Mouse (Mus musculus): ENCODE results near the gene Gen1.

Gene Gen1

DNA sequence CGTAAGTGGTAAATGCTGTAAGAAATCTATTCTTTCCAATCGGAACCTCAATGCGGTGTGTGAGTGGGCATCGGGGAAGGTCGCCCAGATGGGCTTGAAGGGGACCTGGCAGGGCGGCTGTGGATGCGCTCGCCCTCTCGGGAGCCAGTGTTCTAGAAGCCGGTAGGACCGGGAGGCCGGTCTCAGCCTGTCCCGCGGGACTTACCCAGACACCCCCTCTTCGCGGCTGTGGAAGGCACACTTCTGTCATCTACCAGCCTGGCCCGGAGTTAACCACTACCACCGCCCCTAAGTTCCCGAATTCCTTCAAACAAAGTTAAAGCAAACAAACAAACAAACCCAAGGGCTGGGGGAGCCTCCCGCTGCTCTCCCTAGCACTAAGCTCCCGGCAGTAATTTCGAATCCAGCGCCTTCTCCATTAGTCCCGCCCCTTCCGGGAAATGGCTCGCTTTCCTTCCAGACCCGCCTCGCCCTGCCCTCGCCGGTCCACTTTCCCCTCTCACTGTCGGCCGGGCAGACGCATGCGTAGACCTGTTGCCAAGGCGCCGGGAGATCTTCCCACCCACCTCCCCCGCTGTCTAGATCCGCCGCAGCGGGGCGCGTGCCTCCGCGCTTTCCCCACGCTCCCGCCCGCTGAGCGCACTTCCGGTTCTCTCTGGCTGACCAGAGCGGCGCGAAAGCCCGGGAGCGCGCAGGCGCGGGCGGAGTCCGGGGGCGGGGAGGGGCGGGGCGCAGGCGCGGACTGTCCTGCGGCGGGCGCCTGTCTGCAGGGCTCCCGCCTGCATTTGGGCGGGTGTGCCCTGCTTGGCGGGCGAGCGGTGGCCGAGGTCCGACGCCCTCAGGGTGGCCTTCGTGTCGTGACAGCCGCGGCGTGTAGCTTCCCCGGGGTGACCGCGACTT is at the start of gene Gen1, which contains the start of gene Smc6:
TSS of gene Gen1 (minus strand) at position 420 of the 900 bp plus-strand sequence.
TSS of gene Smc6 (plus strand) at position 505 of the 900 bp plus-strand sequence.
- DNase-seq = peak; percentile 100

DNA sequence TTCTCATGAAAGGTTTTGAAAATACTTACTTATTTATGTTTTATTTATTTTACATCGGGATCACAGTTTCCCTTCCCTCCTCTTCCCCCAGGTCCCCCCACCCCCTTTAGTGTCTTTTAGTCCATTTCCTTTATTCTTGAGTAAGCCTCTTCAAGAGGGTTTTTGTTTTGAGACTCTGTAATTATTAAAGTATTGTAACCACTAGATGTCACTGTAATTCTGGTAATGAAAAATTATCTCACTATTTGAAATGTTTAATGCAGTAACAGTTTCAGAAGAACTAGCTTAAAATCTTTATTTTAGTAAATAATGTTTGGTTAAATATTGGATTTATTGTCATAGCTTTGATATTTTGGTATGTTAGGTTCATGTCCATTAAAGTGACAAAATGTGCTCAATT is 48.2 kb upstream of the Gen1 start:
- DNase-seq = no peak

DNA sequence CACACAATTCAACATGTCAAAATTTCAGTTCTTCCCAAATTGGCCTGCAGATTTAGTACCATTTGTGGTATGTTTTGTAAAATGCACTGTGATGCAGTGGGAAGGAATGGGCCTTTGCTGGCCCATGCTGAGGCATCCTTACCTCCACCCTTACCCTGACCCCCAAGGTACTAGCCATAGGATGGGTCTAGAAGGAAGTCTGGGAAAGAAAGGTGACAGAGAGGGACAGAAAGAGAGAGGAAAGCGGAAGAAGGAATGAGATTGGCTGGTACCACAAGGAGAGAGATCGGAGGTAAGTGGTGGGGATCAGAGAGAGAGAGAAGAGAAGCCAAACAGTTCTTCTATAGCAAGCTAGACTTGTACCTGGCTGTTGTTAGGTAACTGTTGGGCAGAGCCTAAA is 45.5 kb upstream of the Gen1 start:
- peak; percentile 58 for DNase-seq

DNA sequence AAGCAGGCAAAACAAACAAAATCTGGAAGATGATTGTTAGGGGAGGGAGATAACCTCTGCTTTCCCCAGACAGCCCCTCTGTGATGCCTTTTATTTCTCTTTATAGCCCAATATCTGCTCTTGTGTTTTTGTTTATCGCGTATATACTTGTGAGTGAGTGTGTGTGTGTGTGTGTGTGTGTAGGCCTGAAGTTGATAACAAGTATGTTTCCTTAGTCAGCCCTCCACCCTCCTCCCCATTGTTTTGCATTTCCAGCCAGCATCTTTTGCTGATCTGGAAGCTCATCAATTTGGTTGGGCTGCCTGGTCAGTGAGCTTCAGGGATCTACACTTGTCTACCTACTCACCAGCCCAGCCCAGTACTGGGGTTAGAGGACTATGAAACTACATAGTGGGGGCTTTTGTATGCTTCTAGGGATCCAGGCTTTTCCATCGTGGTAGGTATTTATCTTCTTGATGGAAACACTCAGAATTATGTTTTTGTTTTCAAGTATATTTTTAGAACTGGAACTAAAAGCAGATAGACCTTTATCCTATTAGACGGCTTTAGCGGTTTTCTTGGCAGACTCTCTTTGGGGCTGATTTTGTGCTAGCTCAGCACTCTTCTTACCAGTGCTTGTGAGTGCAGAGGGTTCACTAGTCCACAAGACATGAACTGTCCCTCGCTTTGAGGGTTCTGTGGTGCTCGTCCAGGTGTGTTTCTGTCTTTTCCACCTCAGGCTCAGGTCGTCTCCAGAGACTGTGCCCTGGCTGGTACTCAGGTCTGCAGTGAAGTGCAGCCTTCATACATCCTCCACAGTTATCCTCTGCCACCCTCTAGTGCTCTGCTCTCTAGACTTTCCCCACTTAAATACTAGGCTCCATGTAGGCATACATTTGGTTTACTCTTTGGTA is 41.4 kb upstream of the Gen1 start:
- no peak for DNase-seq

DNA sequence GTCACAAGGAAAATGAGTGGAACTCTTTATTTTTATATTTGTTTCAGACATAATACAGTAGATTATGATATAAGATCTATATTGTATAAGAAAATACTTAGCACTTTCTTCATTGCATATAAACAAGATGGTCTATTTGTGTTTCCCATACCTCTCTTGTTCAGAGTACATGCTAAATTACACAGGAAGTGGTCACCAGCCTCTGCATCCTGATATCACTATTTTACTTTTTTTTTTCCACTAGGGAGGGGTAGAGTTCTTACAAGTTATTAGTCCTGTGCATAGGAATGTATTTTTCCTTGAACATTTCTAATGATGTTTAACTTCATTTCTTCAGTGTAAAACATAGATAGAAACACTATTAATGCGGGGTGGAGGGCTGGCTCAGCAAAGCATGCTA is 35.3 kb upstream of the Gen1 start:
- no peak for DNase-seq

DNA sequence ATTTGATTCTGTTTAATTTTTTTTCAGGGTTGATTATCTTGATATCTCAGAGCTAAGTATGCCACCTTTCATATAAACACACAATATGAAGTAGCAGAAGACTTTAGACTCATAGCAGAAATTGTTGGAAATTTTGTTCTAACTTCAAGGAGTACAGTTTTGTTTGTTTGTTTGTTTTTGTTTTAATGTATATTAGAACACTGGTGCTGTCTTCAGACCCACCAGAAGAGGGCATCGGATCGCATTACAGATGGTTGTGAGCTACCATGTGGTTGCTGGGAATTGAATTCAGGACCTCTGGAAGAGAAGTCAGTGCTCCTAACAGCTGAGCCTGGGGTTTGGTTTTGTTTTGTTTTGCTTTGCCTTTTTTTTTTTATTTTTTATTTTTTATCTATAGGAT is 20.8 kb upstream of the Gen1 start:
- no peak for DNase-seq

DNA sequence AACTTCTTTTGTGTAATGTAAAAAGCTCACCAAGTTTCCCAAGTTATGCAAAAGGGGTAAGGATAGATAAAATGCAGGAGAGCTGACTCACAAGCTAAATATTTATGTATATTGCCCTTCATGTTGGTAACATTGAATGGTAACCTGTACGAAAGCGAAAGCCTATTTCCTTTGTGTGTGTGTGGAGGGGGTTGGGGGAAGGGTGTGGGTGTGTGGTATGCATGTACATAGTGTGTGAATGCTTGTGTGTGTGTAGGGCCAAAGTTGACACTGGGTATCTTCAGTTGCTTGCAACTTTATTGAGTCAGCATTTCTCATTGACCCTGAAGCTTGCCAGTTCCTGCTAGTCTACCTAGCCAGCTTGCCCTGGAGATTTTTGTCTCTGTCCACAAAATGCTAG is 16.0 kb upstream of the Gen1 start:
- DNase-seq = no peak

DNA sequence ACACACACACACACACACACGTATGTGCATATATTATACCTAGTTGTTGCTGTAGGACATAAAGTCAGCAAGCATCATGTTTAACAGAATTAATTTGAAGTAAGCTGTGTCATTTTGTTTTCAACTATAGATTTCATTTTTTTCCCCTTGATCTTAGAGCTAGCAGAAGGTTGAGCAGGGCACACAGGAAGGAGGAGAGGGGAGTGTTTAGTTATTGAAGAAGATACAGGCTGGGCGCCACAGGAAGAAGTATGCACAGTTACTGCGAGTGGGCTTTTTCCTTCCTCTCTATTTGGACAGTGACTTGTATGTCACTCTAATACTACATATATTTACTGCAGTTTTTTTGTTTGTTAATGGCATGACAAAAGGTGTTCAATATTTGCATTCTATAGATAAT is 14.3 kb upstream of the Gen1 start:
- no peak for DNase-seq

DNA sequence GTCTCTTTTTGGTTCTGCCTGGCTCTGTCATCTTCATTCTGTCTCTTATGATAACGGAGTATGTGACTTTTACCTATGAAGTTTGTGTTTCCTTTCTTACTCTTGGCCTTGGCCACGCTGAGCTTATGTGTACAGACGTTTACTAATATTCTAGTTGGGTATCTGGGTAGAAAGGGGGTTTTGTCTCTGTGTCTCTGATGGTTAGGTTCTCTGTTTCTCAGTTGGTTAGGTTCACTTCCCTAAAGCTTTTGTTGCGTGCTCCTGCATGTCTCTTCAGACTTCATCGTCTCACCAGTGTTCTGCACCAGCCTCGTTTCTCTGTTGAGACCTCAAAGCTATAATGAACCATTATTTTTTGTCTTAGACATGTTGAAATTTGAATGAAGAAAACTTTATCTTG is 11.6 kb upstream of the Gen1 start:
- no peak for DNase-seq

DNA sequence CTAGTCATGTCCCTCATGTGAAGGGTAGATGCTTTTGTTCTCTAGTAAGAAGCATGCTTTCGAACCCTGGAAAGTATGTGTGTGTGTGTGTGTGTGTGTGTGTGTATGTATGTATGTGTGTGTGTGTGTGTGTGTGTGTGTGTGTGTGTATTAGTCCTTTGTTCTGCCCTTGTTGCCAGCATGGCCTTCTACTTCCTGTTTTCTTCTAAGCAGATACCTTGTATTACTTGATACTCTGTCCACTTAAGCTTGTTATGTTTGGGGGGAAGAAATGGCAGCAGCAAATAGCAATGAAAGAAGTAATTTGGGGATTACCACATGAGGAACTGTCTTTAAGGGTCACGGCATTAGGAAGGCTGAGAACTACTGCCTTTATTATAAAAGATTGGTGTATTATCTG is 11.0 kb upstream of the Gen1 start:
- DNase-seq = no peak

DNA sequence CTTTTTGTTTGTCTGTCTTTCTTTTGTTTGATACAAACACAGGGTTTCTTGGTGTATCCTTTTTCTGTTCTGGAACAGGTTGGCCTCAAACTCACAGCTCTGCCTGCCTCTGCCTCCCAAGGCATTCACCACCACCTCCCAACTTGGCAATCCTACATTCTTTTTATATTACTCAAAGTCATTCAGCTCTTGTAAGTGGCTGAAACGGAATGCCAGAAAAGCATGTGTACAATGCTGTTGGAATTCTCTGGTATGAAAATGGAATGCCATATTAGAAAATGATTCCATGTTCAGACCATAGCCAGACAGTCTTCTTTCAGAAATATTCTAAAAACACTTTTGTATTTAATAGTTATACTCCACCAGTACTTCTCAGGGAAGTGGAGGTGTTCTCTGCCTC is 7.6 kb upstream of the Gen1 start:
- DNase-seq = no peak

DNA sequence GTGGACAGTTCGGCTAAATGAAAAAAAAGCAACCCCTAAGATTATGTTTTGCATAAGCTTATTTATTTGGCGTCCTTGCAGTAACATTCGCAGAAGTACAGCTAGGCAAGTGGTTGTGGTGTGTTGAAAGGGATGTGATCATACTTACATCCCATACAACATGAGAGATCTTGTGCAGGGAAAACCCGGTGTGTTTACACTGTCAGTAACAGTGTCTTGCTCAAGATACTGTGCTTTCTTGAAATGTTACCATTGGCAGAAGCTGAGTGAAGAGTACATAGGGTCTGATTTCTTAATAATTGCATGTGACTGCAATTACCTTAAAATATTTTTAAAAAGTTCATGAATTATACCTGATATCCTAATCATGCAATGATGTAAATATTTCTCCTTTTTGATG is 7.0 kb upstream of the Gen1 start:
- no peak for DNase-seq

DNA sequence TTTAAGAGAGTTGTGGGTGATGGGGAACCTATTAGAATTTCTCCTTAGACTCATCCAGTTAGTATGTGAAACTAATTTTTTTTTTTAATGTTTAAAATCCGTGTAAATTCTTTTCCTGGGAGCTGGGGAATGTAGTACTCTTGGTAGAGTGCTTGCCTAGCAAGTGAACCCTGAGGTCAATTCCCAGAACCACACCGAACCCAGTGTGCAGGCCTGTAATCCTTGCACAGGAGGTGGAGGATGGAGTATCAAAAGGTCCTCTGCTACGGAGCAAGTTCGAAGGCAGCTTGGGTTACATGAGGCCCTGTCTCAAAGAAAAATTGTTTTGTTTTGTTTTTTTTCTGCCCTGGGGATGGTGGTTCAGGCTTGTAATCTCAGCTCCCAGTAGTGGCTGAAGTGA is 1.4 kb upstream of the Gen1 start:
- DNase-seq = no peak

DNA sequence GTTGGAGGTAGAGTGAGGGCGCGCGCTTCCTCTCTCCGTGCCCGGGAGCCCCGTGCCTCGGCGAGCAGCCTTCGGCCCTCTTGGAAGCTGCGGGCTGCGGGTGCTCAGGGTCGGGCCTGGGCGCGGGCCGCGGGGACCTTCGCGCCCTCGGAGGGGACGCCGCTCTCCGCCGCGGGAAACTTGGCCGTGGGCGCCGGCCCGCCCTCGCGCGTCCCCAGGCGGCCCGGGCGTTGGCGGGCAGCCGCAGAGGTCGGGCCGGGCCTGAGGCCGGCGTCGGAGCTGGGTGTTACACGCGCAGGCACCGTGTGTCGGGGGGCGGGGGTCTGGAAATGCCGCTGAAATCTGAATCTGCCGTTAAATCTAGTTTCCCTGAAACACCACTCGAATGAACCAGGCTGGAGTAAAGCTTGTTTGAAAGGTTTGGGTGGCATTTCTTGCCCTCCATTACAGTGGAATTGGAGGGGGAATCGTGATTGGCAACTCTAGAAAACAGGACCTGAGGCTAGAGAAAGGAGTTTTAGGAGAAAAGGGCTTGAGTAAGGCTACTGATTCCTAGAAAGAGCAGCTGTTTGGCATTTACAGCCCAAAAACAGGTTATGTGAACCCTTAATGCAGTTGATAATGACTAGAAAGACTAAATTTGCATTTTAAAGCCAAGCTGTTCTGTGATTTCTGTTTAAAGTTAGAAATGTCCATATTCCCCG is 833 bp upstream of the Gen1 start:
- DNase-seq = no peak

DNA sequence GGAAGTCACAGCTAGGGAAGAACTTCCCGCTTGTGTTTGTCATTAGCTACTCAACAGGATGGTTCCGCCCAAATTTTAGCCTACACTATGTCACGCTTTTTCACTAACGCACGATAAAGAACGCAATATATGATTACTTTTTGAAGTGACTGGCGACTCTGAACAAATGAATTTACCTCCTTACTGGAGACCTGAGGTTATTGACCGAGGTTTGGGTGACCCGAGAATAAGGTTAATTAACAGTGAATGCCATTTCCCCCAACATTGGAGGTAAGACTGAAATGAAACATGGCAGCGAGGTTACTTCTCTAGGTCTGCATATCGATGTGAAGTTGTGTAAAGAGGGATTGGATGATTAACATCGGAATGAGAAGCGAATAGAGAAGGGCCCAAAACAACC is 706 bp downstream of the Gen1 start:
- no peak for DNase-seq

DNA sequence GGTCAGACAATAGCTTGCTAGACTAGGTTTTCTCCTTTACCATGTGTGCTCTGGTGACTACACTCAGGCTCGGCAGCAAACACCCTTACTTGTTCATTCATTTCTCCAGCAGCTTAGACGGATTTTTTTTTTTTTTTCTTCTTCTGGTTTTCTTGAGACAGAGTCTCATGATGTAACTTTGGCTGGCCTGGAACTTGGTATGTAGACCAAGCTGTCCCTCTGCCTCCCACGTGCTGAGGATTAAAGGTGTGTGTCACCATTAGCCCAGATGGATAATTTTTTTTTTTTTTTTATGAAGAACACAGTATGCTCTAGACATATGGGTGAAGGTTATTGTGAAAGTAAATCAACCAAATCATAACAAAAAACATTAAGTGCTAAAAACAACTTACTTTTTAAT is 15.3 kb downstream of the Gen1 start:
- DNase-seq = no peak

DNA sequence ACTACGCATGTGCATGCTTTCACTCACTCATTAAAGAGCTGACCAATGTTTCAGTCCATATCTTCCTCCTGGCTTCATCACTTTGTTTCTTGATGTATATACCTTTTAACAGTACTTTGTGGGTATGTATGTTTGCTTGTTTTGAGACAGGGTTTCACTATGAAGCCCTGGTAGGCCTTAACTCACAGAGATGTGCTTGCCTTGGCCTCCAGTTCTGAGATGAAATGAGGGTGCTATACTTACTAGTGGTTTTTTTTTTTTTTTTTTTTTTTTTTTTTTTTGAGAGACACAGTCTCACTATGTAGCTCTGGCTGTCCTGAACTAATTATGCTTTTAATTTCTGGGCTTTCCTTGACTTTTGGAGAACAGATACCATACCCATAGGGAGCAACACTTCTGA is 18.1 kb downstream of the Gen1 start:
- DNase-seq = no peak

DNA sequence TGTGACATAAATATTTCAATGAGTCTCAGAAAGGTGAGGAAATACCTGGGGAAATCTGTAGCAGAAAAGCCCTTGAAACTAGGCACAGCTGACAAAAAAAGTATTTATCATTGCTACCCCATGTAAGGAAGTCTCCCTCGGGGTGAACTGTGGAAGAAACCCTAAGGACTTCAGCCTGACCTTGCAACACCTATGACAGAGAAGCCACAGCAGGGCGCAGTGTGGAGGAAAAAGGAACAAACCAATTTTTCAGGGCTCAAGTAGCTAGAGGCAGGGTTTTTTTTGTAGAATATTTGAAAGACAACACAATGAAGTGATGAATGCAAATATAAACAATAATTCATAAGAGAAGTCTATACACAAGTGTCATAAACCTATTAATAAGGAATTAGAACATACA is 29.6 kb downstream of the Gen1 start:
- peak; percentile 54 for DNase-seq

DNA sequence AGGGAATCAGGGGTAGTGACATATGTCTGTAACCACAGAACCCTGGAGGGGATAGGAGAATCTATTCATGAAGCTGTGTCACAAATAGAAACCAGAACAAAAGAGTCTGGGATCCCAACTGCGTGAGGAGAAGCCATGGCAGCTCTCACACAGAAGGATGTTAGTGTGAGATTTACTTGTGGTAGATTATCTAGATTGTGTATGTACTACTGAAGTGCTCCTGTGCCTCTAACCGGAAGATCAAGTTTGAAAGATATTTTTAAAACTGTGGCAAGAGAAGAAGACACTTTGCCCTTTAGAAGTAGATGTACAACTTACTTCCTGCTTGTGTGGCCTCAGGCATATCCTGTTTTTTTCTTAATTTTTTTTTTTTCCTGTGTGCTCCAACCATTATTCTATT is 35.3 kb downstream of the Gen1 start:
- peak; percentile 59 for DNase-seq

DNA sequence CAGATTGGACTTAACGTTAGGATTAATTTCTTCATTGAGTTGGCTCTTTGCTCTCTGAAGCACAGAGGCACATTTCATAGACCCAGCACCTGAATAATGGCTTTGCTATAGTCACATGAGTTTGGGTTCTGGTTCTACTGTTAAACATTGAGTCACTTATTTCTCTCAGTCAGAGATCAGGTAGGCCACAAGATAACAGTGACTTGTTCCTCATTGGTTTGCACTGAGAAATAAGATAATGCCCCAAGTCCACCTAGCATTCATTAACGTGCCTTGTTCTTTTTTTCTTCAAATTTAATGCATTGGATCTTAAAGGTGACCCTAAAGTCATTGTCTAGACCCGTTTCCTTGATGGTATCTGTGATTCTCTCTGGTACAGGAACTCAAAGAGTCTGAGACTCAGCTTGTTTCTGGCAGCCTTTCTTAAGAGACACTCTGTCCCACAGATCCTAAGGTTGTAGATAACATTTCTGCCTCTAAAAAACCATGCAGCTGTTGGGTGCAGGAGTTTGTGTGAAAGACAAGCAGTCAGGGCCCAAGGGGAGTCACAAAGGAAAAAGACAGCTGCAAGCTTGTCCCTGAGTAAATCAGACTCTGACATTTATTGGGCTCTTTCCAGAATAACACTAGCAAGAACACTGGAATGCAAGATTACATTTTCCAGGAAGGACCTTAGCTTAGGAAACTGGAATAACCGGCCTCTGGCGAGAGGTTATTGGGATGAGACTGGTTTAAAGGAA is 38.9 kb downstream of the Gen1 start:
- peak; percentile 97 for DNase-seq

DNA sequence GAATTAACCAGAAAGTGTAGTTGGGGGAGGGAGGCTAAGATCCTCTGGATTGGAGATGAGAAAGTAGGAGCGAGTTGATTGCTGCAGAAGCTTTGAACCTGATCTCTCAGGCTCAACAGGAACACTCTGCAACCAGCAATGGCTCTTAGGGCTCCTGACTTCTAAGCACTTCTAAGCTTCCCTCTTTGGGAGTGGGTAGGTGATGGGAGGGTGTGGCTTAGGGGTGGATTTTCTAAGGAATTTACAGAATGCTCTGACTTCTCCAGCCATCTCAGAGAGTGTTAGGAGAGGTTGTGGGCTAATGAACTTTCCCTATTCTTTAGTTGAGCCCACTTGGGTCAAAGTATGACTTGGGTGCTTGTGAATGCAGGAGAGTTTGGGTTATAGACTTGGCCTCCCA is 39.5 kb downstream of the Gen1 start:
- peak; percentile 69 for DNase-seq

DNA sequence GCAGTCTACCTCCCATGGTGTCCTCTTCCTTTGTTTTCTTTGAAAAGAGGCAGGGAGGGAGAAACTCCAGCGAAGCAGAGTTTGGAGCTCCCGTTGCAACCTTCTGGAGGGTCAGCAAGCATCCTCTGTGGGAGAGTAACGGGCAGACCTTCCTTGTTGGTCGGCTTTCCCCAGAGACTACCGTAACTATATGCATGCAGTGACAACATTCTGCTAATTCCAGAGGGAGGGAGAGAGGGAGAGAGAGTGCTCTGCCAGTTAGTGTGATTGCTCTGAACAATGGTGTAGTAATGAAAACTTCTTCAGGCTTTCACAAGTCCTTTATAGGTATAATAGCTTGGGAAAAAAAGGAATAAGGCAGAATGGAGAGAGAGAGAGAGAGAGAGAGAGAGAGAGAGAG is 40.9 kb downstream of the Gen1 start:
- no peak for DNase-seq

DNA sequence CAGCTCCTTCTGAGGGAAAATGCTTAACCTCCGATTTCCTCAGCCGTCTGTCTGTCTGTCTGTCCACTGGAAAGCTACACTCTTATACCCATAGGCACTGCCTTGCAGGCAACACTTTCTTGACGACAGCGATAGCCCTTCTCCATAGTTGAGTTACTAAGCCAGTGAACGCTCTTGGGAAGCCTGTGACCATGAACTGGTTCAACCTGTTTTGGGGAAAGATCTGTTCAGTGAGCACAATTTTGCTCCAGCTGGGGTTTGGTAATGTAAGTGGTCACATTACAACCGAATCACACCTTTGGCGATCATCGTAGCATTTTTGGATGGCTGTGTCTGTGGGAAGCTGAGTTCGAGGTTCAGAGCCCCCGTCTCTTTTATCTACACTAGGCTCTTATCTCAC is 42.5 kb downstream of the Gen1 start:
- DNase-seq = peak; percentile 83

Measured in heart, adult 11 months (tissue).